Mouse (Mus musculus): ENCODE results near the gene Nup107.
"Not testable (repeated sequence)": the region's sequence is repeated elsewhere in the genome, so short reads cannot be mapped to it uniquely, and the experiment has no call there.

Nup107 gene

GRCm38 (mm10) chr10:117714928-117715500 lies 77.5 kb downstream of the Nup107 start:
- DNase-seq (ENCODE audit: low spot score): no peak

- DNase-seq (ENCODE audit: low spot score): no peak
These were observed 78.4 kb downstream of the Nup107 start for GRCm38 (mm10) chr10:117714048-117714545.

- no peak for DNase-seq (ENCODE audit: low spot score)
These were observed 79.0 kb downstream of the Nup107 start for GRCm38 (mm10) chr10:117713466-117713865.

- DNase-seq (ENCODE audit: low spot score): no peak
These were observed 79.6 kb downstream of the Nup107 start for GRCm38 (mm10) chr10:117712871-117713270.

DNA sequence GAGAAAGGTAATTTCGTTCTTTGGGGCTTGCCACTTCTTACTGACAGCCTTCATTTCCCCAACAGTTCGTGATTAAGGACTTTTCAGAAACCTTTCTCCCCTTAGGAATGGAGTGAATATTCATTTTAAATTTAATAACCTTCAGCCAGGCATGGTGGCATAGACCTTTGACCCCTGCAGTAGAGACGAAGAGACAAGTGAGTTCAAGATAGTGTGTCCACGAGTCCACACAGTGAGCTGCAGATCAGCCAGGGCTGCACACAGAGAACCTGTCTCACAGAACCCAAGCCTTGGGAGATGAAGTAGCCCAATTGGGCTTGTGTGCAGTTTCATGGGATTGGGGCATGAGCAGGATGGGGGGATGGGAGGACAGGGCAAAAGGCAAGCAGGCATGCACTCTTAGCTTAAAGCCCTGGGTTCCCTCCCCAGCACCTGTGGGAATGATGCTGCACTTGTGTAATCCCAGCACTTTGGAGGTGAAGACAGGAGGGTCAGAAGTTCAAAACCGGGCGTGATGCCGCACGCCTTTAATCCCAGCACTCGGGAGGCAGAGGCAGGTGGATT lies 80.2 kb downstream of the Nup107 start:
- no peak for DNase-seq (ENCODE audit: low spot score)

GRCm38 (mm10) chr10:117711408-117711807 lies 81.1 kb downstream of the Nup107 start:
- no peak for DNase-seq (ENCODE audit: low spot score)

- DNase-seq (ENCODE audit: low spot score): peak; percentile 93
These were observed 81.8 kb downstream of the Nup107 start, which contains the start of gene Mdm2 for GRCm38 (mm10) chr10:117710604-117711141. TSS of gene Mdm2 (minus strand) at chr10:117710758.

GRCm38 (mm10) chr10:117709930-117710603 lies 82.4 kb downstream of the Nup107 start:
- DNase-seq (ENCODE audit: low spot score): peak; percentile 83

DNA sequence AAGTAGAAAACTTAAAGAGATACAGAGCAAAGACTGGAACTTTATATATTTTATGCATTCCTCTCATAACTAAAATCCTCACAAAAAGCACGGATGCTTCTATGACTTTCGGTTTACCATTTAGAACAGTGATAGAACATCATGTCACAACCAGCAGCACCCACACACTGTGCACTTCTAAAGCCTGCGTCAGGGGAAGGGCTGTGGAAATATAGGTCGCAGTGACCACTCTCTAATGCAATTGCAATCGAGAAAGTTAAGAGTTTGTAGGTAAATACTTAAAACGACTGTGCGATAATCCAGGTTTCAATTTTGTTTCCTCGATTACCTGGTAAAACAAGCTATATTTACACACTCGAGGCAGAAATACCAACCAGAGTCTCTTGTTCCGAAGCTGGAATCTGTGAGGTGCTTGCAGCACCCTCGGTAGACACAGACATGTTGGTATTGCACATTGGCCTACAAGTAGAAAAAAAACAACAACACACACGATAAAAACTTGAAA lies 83.1 kb downstream of the Nup107 start:
- no peak for DNase-seq (ENCODE audit: low spot score)

GRCm38 (mm10) chr10:117708856-117709255 lies 83.6 kb downstream of the Nup107 start:
- DNase-seq (ENCODE audit: low spot score): no peak

GRCm38 (mm10) chr10:117708376-117708775 lies 84.1 kb downstream of the Nup107 start:
- no peak for DNase-seq (ENCODE audit: low spot score)

DNA sequence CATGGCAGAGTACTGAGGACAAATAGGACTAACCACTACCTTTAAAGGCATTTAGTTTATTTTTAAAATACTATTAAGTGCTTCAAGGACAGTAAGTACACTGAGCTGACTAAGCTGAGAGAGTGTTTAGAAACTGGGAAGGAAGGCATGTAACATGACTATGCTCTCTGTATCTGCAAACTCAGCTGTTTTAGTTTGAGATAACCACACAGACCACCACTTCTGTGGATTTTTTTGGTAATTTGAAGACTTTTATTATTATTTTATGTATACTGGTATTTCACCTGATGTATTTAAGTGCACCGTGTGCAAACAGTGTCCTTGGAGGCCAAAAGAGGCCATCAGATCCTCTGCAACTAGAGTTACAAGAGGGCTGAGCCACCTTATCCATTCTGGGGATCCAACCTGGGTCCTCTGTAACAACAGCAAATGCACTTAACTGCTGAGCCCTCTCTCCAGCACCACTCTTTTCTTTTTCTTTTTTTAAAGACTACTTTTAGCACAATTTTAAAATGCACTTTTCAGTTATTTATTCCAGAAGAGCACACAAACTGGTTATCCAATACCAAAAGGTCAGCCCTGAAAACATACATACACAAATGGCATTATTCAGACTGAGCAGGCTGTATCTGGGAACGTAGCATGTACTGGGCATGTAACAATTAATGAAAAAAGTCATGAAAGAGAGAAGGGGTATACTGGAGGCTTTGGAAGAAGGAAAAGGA lies 85.2 kb downstream of the Nup107 start:
- DNase-seq (ENCODE audit: low spot score): no peak

DNA sequence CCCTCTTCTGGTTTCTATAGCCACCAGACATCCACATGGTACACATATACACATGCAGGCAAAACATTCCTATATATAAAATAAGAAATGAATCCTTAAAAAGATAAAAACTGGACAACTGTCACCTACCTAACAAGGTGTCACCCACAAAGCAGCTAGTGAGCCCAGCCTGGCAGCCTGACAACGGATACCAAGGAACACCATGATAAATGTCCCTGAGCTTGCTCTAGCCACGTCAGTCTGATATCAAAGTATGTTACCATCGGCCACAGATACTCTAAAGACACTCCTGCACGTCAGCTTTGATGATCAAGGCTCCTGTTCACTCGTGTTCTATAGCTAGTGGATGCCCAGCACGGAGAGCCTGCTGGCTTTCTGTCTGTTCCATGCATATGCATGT lies 86.1 kb downstream of the Nup107 start:
- no peak for DNase-seq (ENCODE audit: low spot score)

DNA sequence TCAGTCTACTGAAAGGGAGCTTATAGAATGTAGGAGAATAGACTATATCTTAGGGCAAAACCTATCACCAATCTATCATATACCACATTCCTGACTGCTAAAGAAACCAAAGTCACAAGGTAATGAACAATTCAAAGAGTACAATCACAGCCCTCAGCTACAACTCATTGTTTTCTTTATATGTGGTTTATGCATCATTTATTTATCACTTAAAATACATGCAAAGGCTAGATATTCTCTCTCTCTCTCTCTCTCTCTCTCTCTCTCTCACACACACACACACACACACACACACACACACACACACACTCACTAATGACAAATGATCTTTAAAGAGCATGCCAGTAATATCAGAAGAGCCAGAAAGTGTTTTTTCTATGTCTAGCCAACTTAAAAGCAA lies 86.7 kb downstream of the Nup107 start:
- no peak for DNase-seq (ENCODE audit: low spot score)

DNA sequence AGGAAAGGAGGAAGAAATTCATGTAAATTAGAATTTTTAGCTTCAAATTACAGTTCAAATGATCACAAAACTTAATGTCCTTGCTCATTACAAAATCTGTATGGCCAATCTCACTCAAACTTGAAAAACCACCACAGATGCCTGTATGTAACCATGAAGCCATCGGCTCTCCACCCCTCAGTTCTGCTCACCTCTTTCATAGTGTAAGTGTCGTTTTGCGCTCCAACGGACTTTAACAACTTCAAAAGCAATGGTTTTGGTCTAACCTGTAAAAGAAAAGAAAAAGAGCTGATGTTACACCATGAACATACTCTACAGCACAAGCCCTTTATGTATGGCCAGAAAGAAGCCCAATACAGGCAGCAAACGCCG lies 87.6 kb downstream of the Nup107 start:
- no peak for DNase-seq (ENCODE audit: low spot score)

- not testable (repeated sequence) for DNase-seq (ENCODE audit: low spot score)
These were observed 88.1 kb downstream of the Nup107 start for GRCm38 (mm10) chr10:117704314-117704963.

- no peak for DNase-seq (ENCODE audit: low spot score)
These were observed 89.0 kb downstream of the Nup107 start for GRCm38 (mm10) chr10:117703506-117703905.

GRCm38 (mm10) chr10:117702024-117702833 lies 90.3 kb downstream of the Nup107 start:
- no peak for DNase-seq (ENCODE audit: low spot score)

GRCm38 (mm10) chr10:117701034-117701829 lies 91.3 kb downstream of the Nup107 start:
- no peak for DNase-seq (ENCODE audit: low spot score)
